Mouse (Mus musculus) 416B (cell line): Measurements from ENCODE around the gene Ppp1r10.
A peak's percentile ranks its signal among the peaks of the same experiment; 100 is the strongest.

ENCODE experiments used
- DNase-seq: peaks from one replicate; pipeline ENCODE4 v3.0.0; 2011; ENCODE audit warnings: low read depth

The Ppp1r10 gene

DNA sequence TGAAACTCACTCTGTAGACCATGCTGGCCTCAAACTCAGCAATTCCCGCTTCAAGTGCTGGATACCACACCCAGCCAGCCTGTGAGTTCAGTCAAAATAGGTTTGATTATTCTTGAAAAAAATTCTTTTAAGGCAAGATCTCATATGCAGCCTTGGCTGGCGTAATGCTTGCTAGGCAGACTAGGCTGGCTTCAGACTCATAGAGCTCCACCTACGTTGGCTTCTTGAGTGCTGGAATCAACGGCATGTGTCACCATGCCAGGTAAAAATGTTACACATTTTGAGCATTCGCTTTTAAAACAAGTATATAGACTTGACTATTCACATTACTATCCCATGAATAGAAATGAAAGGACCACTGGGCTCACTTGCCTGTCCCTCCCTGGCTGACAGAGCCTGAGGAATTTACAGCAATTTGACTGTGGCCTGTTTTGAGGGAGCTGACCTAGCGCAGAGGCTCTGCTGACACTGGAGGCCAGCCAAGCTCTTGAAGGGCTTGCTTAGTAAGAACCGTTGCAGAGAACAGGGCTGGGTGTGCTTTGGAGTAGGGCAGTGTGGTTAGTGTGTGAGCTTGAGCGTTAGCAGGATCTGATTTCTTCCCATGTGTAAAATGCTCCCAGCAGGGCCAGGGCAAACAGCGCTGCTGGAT is 12.8 kb upstream of the Ppp1r10 start:
- DNase-seq: peak; percentile 65

- DNase-seq: no peak
Measured at GRCm38 (mm10) chr17:35903992-35904355, 12.3 kb upstream of the Ppp1r10 start.

GRCm38 (mm10) chr17:35905587-35905986 is 10.6 kb upstream of the Ppp1r10 start:
- no peak for DNase-seq

DNA sequence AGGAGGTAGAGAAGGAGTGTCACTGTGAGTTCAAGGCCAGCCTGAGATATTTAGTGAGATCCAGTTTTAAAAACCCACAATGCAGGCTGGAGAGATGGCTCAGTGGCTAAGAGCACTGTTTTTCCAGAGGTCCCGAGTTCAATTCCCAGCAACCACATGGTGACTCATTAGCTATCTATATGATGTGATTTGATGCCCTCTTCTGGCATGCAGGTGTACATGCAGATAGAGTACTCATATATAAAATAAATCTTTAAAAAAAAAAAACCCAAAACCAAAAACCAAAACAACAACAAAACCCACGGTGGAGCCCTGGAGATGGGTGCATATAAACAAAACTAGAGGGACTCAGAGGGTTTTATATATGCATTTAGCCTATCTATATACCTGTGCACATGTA is 8.6 kb upstream of the Ppp1r10 start:
- DNase-seq: peak; percentile 67

DNA sequence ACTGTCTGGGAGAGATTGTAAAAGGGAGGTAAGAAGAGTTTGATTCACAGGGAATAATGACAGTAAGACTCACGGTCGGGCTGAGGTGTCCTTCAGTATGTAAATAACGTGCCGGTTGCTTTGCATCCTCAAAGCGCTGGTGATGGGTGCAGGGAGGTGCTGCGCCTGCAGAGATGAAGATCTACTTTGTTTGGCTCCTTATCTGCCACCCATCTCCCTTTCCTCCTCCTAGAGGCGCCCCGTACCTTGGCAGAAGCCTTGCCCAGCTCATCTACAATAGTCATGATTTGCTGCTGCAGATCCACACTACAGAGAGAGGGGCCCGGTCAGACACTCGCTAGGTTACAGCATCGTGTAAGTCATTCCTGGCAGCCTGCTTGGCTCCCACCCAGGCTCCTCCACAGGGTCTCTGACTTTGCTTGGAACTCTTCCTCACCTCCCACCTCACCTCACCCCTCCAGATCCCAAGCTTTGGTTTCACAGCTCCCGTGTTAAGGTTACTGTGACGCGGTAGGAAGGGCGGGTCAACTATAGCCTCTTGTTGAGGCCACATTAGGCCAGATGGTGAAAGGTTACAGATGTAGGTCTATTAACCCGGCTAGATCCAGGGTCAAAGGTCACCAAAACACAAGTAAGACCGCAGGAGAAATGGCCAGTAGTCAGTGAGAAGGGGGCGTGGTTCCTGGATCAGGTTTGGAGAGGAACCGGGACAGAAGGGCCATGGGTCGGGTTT is 6.9 kb upstream of the Ppp1r10 start:
- no peak for DNase-seq

GRCm38 (mm10) chr17:35909919-35910369 is 6.3 kb upstream of the Ppp1r10 start, which contains the start of gene Atat1:
Gene Atat1, minus strand, starts transcription at chr17:35910075.
- peak; percentile 95 for DNase-seq

- DNase-seq: peak; percentile 51
Measured at GRCm38 (mm10) chr17:35914975-35915374, 1.3 kb upstream of the Ppp1r10 start.

DNA sequence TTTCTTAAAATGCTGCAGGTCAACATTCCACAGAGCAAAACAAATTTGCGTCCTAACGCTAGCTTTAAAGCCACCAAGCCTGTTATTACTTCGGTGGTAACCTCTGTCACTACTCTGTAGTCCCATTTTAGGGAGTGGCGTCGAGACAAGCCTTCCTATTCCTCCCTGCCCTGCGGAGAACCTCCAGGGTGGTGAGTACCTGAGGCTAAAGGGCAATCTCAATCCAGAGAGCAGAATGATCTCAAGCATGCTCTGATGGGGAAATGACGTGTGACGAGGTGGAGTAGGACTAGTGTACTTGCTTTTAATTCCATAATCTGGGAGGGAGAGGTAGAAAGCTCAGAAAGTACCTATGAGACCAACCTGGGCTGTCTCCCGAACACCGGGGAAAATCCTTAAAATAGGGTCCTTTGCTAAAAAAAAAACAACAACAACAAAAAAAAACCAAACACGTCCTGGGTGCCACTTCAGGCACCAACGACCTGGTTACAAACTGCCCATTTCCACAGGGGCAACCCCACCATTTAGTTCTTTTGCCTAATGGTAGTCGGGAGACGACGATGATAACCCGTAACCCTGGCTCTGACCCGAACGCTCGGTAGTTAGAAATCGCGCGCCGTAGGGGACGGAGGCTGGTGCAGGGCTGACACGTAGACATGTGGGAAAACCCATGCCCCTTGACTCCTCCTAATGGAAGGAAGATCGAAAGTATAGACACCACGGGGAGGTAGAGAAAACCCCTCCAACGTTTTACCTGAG is 517 bp upstream of the Ppp1r10 start:
- DNase-seq: peak; percentile 74

DNA sequence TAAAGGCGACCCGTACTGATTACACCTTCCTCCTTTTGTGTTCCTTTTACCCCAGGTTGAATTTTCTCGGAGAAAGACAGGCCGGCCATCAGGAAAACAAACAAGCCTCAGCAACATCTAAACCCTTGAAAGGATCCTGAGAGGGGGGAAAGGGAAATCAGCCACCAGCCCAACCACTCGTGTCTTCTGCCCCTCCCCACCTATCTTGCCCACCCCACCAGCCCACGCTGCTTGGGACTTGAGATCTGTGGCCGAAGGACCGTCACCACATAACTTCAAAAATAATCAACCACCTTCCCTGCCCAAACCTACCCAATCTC is 869 bp downstream of the Ppp1r10 start:
- DNase-seq: peak; percentile 74

DNA sequence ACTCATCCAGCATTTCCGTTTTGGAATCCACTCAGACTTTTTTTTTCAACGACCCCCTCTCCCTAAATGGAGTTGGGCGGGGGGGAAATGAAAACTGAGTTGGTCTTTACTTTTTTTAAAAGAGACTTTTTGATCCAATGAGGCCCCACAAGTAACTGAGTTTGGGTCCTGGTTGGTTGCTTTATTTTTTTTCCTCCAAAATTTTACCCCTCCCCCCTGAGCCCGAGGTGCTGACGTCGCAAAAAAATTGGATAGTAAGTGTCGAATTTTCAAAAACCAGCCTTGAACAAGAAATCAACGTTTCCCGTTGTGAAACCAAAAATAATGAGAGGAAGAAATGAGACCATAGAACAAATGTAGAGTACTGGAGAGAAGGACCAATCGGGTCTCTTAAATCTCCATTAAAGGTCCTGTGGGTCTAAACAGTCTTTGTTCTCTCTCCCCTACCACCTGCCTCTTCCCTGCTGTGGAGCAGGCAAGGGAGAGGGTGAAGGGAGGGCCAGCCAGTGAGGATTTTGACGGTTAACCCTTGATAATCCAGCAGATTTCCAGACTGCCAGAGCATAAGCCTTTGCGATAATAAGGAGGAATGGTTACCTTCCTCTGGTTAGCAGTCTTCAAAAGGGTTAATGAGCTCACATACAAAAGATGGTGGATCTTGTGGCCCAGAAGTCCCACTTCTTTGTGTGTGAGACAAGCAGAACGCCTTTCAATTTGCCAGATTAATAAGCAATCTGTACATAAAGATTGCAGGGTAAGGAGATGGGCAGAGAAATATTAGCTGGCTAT is 1.4 kb downstream of the Ppp1r10 start:
- DNase-seq: peak; percentile 75

GRCm38 (mm10) chr17:35918276-35919059 is 2.2 kb downstream of the Ppp1r10 start:
- peak; percentile 88 for DNase-seq

- DNase-seq: peak; percentile 99
Measured at GRCm38 (mm10) chr17:35919060-35919715, 3.0 kb downstream of the Ppp1r10 start.

GRCm38 (mm10) chr17:35919864-35920301 is 3.6 kb downstream of the Ppp1r10 start:
- no peak for DNase-seq

DNA sequence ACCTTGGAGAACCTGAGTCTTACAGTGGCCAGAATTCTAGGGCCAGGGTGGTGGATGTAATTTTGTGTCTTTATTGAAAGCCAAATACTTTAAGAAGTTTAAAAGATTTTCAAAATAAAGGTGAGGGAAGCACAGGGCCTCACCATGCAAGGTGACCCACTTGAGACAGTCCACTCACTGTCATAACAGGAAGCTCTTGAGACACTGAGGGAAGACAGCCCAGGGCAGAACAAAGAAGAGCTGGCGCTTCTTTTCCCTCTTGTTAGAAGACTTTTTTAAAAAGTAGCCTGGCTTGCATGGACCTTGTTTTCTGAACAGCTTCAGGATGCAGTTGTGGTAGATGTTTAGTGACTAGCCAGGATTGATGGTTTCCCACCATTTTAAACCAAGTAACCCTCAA is 4.2 kb downstream of the Ppp1r10 start:
- DNase-seq: no peak

DNA sequence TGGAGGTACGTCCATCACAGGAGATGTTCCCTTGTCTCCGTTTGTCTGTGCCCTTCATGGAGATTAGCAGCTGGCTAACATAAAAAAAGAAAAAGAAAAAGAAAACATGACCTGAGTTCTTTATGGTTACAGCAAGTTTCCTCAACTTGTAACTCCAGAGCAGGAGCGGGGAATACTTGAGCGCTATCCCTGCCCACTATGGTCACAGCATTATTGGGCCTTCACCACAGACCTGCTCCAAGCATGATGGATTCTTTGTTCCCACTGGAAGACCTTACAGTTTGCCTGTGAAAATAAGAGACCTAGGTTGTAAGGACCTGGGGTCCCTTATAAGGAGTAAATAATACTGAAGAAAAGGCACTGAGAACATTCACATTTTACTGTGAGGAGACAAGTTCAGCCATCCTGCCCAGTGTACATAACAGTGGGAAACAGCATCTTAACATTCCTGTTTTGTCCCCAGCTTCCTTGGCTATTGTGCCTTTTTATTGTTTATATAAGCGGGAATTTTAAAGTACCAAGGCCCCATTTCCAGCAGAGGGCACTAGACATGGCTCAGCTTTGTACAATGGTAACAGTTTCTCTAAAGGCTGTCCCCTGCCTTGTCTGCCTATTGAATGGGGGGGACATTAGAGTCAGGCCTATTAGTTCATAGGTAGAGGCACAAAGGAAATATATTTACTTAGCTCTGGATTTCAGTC is 4.8 kb downstream of the Ppp1r10 start:
- peak; percentile 71 for DNase-seq

GRCm38 (mm10) chr17:35921710-35922109 is 5.5 kb downstream of the Ppp1r10 start:
- DNase-seq: no peak

- no peak for DNase-seq
Measured at GRCm38 (mm10) chr17:35922566-35922965, 6.3 kb downstream of the Ppp1r10 start.

GRCm38 (mm10) chr17:35923281-35923680 is 7.0 kb downstream of the Ppp1r10 start:
- DNase-seq: no peak

DNA sequence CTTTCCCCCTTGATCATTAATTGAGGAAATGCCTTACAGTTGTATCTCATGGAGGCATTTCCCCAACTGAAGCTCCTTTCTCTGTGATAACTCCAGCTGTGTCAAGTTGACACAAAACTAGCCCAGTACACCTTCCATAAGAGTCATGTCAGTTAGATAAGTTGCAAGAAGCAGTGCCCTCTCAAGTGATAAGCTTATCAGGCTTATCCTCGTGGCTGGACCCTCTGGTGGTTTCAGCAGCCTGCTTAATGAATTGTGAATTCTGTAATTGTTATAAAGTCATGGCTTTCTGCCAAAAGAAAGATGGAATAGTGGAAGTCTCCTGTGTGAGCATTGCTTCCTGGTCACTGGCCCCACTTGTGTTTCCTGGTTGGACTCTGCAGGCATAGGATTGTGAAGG is 11.2 kb downstream of the Ppp1r10 start:
- no peak for DNase-seq

GRCm38 (mm10) chr17:35929534-35929933 is 13.3 kb downstream of the Ppp1r10 start:
- no peak for DNase-seq
